Mouse (Mus musculus): ENCODE results near the gene Cd59b.
A peak's percentile ranks its signal among the peaks of the same experiment; 100 is the strongest.

Gene Cd59b

GRCm38 (mm10) chr2:104120312-104120711 is 50.7 kb downstream of the Cd59b start:
- no peak for DNase-seq

- no peak for DNase-seq
Observed at GRCm38 (mm10) chr2:104121681-104122504, 52.2 kb downstream of the Cd59b start.

- DNase-seq = peak; percentile 93
Observed at GRCm38 (mm10) chr2:104122505-104123378, 53.1 kb downstream of the Cd59b start, which contains the start of gene A930018P22Rik. Gene A930018P22Rik (plus strand): TSS chr2:104122769.

GRCm38 (mm10) chr2:104123540-104123939 is 53.9 kb downstream of the Cd59b start:
- no peak for DNase-seq

GRCm38 (mm10) chr2:104124071-104124470 is 54.4 kb downstream of the Cd59b start:
- DNase-seq = no peak

- DNase-seq = peak in 1 of 2 experiments; percentile 46
Observed at GRCm38 (mm10) chr2:104128803-104129531, 59.3 kb downstream of the Cd59b start.

GRCm38 (mm10) chr2:104130165-104130564 is 60.5 kb downstream of the Cd59b start:
- DNase-seq = peak in 1 of 2 experiments; percentile 35

GRCm38 (mm10) chr2:104130969-104131368 is 61.3 kb downstream of the Cd59b start:
- DNase-seq = peak in 1 of 2 experiments; percentile 60

- no peak for DNase-seq
Observed at GRCm38 (mm10) chr2:104132266-104132859, 62.7 kb downstream of the Cd59b start.

GRCm38 (mm10) chr2:104133042-104133810 is 63.6 kb downstream of the Cd59b start:
- DNase-seq = peak in 1 of 2 experiments; percentile 35

GRCm38 (mm10) chr2:104134150-104135056 is 64.8 kb downstream of the Cd59b start:
- peak in 1 of 2 experiments; percentile 70 for DNase-seq

- DNase-seq = no peak
Observed at GRCm38 (mm10) chr2:104135920-104136319, 66.3 kb downstream of the Cd59b start.

Measured in lung, postnatal 4 days (tissue).